Mouse (Mus musculus) fibroblast of lung, adult 2 months (primary cell): ENCODE measurements at regions not wholly inside any gene's neighbourhood (a gene's known extent, or its start where the extent isn't known, plus 50 kb on each side); places are given as distances from the start of the nearest gene placed in this dataset.

Source experiments
- DNase-seq: peaks from one replicate; pipeline ENCODE4 v3.0.0-alpha.2; 2011; ENCODE audit warnings: low read depth

GRCm38 (mm10) chr3:137563541-137564080 is 57.8 kb upstream of the Ddit4l start:
- no peak for DNase-seq

DNA sequence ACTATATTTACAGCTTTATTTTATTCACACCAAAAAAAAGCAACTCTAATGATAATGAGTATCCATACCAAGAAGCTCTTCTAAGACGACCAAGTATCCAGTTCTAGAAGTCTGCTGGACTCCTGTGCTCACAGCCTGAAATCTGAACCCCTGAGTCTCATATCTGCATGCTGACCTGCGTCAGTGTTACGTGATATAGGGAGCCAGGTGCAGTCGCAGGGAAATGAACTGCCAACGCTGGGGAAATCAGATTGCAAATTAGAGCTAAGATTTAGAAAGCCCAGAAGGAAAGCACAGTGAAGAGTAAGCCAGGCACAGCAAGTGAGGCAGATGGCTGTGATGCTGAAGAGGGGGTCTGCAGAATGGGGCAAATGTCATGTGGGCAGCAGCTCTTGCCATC is 57.1 kb upstream of the Ddit4l start:
- DNase-seq: no peak

GRCm38 (mm10) chr3:137568580-137569313 is 52.7 kb upstream of the Ddit4l start:
- DNase-seq: peak; percentile 53
